Mouse (Mus musculus): Measurements from ENCODE around the gene Sntb2.

Gene Sntb2

GRCm38 (mm10) chr8:106932376-106933065 lies 3.0 kb upstream of the Sntb2 start:
- peak; percentile 22 to 23 for DNase-seq

- no peak for DNase-seq
These were observed 1.9 kb upstream of the Sntb2 start for GRCm38 (mm10) chr8:106933506-106934143.

DNA sequence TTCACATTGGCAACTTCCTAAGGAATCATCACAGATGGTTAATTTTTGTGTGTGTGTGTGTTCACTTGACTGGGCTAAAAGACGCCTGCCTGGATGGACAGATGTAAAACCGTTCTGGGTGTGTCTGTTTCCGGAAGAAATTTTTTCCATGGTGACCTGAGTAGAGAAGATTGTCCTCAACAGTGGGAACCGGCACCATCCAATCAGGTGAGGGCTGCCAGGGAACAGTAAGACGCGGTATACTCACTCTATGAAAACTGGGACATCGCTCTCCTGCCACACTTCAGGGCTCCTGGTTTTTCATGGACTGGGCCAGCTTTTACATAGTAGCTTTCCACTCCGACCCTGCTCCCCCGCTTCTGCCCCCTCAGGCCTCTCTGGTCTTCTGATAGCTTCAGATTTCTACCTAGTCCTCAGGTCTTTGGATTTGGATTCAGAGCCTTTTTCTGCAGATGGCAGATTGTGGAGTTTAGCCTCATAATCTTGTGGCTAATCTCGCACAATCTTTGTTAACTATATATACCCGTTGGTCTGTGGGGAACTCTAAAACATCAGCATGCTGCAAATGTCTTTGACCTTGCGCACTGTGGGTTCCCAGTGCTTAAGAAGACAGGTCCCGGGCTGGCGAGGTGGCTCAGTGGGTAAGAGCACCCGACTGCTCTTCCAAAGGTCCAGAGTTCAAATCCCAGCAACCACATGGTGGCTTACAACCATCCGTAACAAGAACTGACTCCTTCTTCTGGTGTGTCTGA lies 1.1 kb upstream of the Sntb2 start:
- DNase-seq: peak in 1 of 2 experiments; percentile 20

DNA sequence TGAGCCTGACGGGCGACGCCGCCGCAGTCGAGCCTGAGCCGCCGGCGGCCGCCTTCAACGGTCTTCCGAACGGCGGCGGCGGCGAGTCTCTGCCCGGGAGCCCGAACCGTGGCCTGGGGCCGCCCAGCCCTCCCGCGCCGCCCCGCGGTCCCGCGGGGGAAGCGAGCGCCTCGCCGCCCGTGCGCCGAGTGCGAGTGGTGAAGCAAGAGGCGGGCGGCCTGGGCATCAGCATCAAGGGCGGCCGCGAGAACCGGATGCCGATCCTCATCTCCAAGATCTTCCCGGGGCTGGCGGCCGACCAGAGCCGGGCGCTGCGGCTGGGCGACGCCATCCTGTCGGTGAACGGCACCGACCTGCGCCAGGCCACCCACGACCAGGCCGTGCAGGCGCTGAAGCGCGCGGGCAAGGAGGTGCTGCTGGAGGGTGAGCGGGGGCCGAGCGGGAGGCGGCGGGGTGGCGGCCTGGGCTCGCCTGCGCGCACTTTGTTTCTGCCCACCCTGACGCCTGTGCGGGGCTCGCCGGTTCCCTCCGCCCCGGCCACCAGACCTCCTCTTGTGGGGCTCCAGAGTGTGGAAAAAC lies 438 bp downstream of the Sntb2 start:
- peak; percentile 56 to 73 for DNase-seq

- peak; percentile 36 to 48 for DNase-seq
These were observed 1.0 kb downstream of the Sntb2 start for GRCm38 (mm10) chr8:106936478-106937051.

- no peak for DNase-seq
These were observed 1.7 kb downstream of the Sntb2 start for GRCm38 (mm10) chr8:106937081-106937800.

- no peak for DNase-seq
These were observed 6.3 kb downstream of the Sntb2 start for GRCm38 (mm10) chr8:106941806-106942205.

DNA sequence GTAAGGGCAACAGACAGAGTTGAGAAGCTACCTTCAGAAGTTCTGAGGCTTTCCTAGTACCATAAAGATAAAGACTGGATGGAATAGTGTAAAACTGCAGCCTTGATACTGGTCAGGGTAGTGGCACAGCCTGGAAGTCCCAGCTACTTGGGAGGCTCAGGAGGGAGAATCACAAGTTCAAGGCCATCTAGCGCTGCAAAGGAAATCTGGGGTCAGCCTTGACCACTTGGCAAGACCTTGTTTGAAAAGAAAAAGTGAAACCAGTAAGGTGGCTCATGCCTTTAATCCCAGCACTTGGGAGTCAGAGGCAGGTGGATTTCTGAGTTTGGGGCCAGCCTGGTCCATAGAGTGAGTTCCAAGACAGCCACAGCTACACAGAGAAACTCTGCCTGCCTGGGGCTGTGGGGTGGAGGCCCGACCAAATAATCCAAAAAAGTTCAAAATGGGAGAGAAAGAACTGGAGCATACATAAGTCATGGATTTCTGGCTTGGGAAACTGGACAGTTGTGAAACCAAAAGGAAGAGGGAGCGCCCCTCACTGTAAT lies 8.4 kb downstream of the Sntb2 start:
- no peak for DNase-seq

- no peak for DNase-seq
These were observed 9.2 kb downstream of the Sntb2 start for GRCm38 (mm10) chr8:106944756-106945155.

DNA sequence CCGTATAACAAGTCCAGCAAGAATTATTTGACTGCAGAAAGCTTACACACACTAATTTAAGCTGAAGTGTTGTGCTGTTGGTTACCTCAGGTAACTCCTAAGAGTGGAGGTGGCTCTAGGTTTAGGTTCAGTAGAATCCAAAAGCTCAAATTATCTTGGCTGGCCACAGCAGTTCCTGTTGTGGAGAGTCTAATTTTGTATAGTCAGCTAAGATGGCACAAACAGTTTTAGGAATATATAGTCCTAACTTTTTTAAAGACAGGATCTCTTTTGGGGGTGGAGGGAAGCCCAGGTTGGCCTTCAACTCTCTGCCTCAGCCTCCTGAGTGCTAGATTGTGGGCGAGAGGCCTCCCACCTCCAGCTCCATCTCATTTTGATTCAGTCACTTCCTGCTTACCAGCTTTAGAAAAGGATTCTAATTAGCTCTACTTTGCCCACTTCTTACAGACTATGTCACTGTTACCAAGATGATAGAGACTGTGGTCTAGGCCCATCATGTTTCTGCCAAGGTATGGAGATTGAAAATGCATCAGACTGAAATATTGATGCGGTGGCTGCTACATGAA lies 13.2 kb downstream of the Sntb2 start:
- no peak for DNase-seq

- DNase-seq: no peak
These were observed 16.2 kb downstream of the Sntb2 start for GRCm38 (mm10) chr8:106951707-106952106.

DNA sequence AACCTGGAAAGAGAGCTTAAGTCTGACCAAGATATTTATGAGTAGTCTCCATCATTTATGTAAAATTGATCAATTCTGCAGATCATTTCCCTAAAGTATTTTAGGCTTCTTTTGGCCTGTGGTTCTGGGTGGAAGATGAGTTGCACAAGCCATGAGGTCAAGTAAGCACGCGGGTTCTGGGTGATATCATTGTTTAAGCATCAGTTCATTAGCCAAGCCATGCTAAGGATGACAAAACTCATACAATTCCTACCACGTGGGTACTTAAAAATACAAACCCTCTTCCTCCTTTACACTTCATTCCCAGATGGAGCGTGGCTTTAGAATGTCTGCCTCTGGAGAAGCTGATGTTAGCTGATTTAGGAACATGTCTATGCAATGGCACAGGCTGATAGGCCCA lies 18.0 kb downstream of the Sntb2 start:
- DNase-seq: no peak

DNA sequence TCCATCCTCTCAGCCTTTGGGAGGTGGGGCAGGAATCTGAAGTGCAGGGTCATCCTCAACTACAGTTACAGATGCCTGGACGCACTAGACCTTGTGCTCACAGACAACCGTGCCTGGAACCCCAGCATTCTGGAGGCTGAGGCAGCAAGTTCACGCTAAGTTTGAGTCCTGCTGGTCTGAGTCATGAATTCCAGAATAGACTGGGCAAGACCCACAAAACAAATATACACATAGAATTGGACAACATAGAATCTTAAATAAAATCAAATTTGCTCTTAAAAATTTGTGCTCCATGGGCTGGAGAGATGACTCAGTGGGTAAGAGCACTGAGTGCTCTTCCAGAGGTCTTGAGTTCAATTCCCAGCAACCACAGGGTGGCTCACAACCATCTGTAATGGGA lies 21.5 kb downstream of the Sntb2 start:
- DNase-seq: no peak

DNA sequence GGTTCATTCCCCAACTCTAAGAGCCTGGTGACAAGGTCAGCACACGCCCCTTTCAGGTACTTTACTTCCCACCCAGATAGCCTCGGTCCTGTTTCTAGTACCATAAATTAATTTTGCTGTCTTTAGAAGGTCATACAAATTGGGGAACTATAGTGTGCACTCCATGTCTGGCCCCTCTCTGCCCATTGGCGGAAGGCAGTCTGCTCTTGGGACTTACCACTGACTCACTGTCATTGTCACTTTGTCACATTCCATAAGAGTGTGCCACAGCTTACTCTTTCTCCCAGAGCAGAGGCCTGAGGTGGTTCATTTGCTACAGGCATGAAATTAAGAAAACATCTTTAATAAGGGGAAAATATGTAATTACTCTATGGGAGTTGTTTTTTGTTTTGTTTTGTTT lies 22.7 kb downstream of the Sntb2 start:
- no peak for DNase-seq

DNA sequence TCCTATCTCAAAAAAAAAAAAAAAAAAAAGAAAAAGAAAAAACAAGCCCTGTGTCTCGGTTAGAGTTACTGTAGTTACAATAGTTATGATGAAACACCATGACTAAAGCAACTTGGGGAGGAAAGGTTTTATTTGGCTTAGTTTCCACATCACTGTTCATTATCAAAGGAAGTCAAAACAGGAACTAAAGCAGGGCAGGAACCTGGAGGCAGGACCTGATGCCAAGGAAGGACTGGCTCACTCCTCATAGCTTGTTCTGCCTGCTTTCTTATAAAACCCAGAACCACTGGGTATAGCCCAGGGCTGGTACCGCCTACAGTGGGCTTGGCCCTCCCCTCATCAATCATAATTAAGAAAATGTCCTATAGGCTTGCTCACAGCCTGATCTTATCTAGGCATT lies 24.1 kb downstream of the Sntb2 start:
- no peak for DNase-seq

DNA sequence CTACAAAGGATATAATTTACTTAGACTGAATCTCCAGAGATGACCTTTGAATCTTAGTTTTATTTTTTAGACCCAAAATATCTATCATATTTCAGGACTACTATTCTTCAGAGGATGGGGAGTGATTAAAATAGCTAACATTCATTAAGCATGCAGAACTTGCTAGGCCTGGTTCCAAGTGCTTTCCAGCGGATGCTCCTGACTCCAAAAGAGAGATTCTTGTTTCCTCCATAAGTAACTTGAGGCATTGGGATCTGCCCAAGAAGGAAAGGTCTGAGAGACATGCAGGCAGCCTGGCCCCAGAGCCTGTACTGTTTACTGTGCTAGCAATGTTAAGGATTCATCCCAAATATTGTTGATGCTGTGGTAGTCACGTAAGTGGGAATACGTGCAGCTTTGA lies 26.8 kb downstream of the Sntb2 start:
- no peak for DNase-seq

DNA sequence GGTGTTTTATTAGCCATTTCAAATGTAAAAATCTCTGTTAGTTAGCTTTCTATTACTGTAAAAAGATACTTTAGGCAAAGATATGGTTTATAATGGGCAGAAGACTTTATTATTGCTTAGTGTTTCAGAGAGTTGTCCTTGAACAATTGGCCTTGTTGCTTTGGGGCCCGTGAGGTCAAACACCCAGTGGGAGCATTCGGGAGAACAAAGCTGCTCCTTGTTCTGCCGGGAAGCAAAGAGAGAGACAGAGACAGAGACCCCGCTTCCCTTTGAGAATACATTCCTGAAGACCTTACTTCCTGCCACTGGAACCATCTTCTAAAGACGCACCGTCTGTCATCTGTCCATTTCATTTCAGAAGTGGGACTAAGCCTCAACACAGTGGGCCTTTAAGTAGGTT lies 27.8 kb downstream of the Sntb2 start:
- no peak for DNase-seq

DNA sequence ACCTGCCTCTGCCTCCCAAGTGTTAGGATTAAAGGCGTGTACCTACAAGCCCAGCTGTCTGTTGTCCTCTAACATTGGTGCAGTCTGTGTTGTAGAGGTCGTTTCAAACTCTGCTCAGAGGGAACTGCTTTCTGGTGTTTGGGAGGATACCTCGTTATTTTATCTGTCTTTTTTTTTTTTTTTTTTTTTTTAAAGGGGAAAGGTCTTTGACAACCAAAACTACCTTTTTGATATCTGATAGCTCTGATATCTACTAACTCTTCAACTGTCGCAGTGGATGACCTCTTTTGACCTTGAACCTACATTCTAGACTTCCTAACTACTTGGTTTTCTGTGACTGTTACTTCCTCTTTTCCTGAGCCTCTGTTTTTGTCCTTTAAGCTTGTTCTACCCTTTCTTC lies 29.0 kb downstream of the Sntb2 start:
- DNase-seq: no peak

- no peak for DNase-seq
These were observed 34.4 kb downstream of the Sntb2 start for GRCm38 (mm10) chr8:106969964-106970363.

GRCm38 (mm10) chr8:106971916-106972315 lies 36.4 kb downstream of the Sntb2 start:
- no peak for DNase-seq

DNA sequence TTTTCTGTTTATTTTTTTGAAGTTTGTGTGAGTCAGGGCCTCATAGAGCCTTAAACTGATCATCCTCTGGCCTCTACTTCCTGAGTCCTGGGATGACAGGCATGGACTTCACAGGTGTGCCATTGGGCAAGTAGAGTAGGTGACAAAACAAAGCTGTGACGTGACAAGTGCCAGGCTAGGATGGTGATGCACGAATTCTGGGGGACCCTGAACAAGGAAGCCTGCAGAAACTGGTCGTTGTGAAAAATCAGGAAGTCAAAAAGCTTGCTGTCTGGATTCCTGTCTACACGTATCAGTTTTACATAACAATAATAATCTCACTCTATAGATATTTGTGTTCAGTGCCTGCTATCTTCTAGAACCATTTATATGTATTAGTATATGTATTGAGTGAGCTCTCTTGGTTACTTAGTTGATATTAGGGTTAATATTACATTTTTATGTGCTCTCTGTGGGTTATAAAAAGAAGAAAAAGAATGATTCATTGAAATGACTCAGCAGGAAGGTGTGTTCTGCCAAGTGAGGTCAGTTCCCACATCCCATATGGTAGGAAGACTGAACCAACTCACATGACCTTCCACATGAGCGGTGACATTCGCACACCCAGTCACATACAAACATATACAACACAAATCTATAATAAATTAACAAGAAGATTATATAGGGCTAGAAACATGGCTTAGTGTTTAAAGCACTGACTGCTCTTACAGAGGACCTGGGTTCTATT lies 37.2 kb downstream of the Sntb2 start:
- DNase-seq: peak; percentile 28 to 31
